Mouse (Mus musculus) kidney, embryonic 15.5 days (tissue): ENCODE measurements around the gene Clca3b. TPM values are rescaled to one million over a fixed set of nuclear protein-coding genes. Genes with fewer than 3 reads are reported as not detected.
A peak's percentile ranks its signal among the peaks of the same experiment; 100 is the strongest.
"Not testable (repeated sequence)": the region's sequence is repeated elsewhere in the genome, so short reads cannot be mapped to it uniquely, and the experiment has no call there.

Source experiments
- ATAC-seq: fragments of 200-750 bp; cut with Nextera tagmentation; replicated peaks from 2 replicates; pipeline ENCODE4 v1.8.0; 2017; ENCODE audit warnings: moderate TSS enrichment; ENCODE audit not compliant: low FRiP score
- H3K27ac ChIP-seq: fragments of 300-500 bp; sonication (generic); 2 replicates; pipeline ENCODE4 v1.5.1; 2015; ENCODE audit warnings: mild to moderate bottlenecking, inconsistent platforms
- H3K27me3 ChIP-seq: fragments of 300-500 bp; sonication (generic); 2 replicates; pipeline ENCODE4 v1.6.1; 2015; ENCODE audit warnings: inconsistent platforms
- H3K36me3 ChIP-seq: fragments of 300-500 bp; sonication (generic); 2 replicates; pipeline ENCODE4 v1.6.1; 2015; ENCODE audit warnings: inconsistent platforms
- H3K4me1 ChIP-seq: fragments of 300-500 bp; sonication (generic); 2 replicates; pipeline ENCODE4 v1.6.1; 2015; ENCODE audit warnings: inconsistent platforms
- H3K4me2 ChIP-seq: fragments of 300-500 bp; sonication (generic); 2 replicates; pipeline ENCODE4 v1.6.1; 2015; ENCODE audit warnings: moderate library complexity, mild to moderate bottlenecking, inconsistent platforms
- H3K4me3 ChIP-seq: fragments of 300-500 bp; sonication (generic); replicated peaks from 2 replicates; pipeline ENCODE4 v1.5.1; 2015; ENCODE audit warnings: mild to moderate bottlenecking, inconsistent platforms
- H3K9ac ChIP-seq: fragments of 300-500 bp; sonication (generic); 2 replicates; pipeline ENCODE4 v1.6.1; 2015; ENCODE audit warnings: mild to moderate bottlenecking, inconsistent platforms
- H3K9me3 ChIP-seq: fragments of 300-500 bp; sonication (generic); replicated peaks from 2 replicates; pipeline ENCODE4 v1.6.1; 2016; ENCODE audit warnings: inconsistent platforms
- WGBS: fragments of 180-500 bp; shearing (Covaris S2); methylation state at CpG from one replicate; pipeline ENCODE4 v1.1.7; 2015; ENCODE audit warnings: mixed read lengths; 5-methylcytosine and 5-hydroxymethylcytosine counted together
- polyA plus RNA-seq: library from polyadenylated mRNA; unstranded; fragments of >200 nt; fragmentation: Nextera tagmentation; extraction: Ambion mirVana; gene quantifications from 2 replicates; pipeline ENCODE4 v1.2.1, GENCODE M21; 2015

Gene Clca3b
- polyA plus RNA-seq = 0.04 and 0.14 TPM in 2 replicates

DNA sequence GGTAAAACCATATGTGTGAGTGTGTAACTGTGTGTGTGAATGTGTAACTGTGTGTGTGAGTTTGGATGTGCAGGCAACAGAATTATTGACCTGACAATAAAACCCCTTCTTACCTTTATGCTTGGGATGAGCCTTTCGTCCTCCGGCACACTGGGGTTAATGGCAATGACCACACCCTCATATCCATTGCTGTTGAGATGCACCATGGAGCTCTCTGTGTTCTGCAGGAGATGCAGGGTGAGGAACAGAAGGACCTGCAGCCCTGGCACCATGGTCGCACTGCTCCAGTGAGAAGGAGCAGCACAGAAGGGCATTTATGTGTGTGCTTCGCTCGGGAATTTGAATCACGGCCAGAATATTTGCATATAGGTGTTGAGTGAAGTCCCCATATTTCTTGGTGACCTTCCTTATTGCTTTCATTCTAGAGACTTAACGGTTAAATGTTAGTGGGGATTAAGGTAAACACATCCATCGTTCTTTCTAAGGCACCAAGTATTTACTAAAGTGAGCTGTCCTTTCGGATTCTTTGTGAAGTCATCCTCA, at the start of gene Clca3b:
TSS of gene Clca3b (minus strand) at position 344 of the 543 bp plus-strand sequence.
- 83% methylated on average over 9 of the region's 9 CpGs for WGBS
- not testable (repeated sequence) for H3K4me1 ChIP-seq, H3K9me3 ChIP-seq, ATAC-seq, H3K27ac ChIP-seq, H3K4me2 ChIP-seq, H3K36me3 ChIP-seq, H3K9ac ChIP-seq, H3K4me3 ChIP-seq, H3K27me3 ChIP-seq

DNA sequence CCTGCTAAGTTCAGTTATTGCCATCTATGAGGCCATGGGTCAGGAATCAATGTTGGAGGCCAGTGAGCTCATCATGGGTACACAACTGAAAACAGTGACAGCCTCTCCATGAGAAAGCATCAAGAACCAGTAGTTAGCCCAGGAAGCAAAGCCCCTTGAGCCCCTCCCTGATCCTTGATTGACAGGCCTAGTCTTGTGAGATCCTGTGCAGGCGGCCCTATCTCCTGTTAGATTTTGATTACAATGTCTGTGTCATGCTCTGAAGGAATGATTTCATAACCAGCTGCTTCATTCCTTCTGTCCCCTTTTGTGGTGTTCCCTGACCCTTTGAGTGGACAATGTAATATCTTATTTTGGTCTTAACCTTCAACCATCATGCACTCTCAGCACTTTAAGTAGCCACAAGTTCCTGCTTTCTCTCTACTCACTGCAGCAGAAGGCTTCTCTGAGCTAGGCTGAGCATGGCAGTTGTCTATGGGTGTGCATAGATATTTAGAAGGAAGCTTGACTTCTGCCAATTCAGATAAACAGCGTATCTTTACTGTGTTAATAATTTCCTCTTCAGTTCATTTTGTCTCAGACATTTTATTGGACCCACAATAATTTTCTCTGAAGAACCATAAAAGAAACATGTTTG, 48.0 kb upstream of the Clca3b start:
- 88% methylated on average over 2 of the region's 2 CpGs for WGBS
- H3K9me3 ChIP-seq = no peaks in the 10 kb centered on the region
- H3K27ac ChIP-seq = no peak overlapping the region
- ATAC-seq = no peak
- H3K27me3 ChIP-seq = no peaks in the 10 kb centered on the region
- no peaks in the 10 kb centered on the region for H3K36me3 ChIP-seq
- no peaks in the 10 kb centered on the region for H3K4me1 ChIP-seq
- no peak overlapping the region for H3K4me3 ChIP-seq
- H3K9ac ChIP-seq = no peak overlapping the region
- no peak overlapping the region for H3K4me2 ChIP-seq

DNA sequence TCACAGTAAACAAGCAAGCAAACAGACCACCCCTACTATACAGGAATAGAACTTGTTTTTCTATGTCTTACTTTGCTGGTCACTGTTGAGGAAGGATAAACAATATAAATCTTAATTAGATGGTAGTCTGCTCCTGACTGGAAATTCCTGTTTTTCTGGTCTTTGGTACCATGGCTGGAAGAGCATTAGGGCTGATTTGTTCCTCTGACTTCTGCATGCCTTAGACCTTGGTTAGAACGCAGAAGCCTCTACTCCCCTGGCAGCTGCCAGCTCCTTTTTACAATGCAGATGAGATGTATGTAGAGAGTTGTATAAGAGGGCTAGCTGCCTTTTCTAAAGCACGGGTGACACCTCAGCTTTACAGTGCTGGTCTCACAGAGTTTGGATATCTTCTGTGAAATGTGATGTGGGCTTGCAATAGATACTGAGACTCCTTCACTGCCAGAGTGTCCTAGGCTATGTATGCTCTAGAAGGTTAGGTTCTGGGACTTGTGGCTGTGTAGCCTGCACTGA, 41.1 kb upstream of the Clca3b start:
- H3K9me3 ChIP-seq = no peaks in the 10 kb centered on the region
- peak; percentile 69; the same call in 1 of the 2 replicates for ATAC-seq
- no peaks in the 10 kb centered on the region for H3K27me3 ChIP-seq
- WGBS = 38% methylated on average over 2 of the region's 2 CpGs
- no peak overlapping the region for H3K4me2 ChIP-seq
- H3K9ac ChIP-seq = no peak overlapping the region
- H3K27ac ChIP-seq = no peak overlapping the region
- no peak overlapping the region for H3K4me3 ChIP-seq
- H3K4me1 ChIP-seq = no peaks in the 10 kb centered on the region
- H3K36me3 ChIP-seq = no peaks in the 10 kb centered on the region

DNA sequence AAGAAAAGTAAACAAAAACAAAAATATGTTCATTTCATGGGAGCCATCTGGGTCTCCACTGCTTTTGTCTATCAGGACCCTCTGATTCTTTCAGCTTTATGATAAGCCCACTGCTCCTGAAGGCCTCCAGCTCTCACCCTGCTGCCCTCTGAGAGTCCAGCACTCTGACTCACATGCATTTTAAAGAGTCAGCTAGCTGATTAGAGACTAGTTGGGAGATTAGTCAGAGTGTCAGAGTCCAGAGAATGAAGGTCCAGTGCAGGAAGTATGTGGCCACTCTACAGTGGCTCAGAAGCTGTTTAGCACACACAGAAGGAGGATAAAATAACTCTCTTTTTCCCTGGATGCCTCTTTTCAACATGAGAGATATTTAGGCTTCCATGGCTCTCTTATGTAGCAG, 37.8 kb upstream of the Clca3b start:
- H3K4me1 ChIP-seq = no peaks in the 10 kb centered on the region
- H3K36me3 ChIP-seq = no peaks in the 10 kb centered on the region
- no peak for ATAC-seq
- no peak overlapping the region for H3K9ac ChIP-seq
- H3K4me2 ChIP-seq = no peak overlapping the region
- no peaks in the 10 kb centered on the region for H3K27me3 ChIP-seq
- H3K4me3 ChIP-seq = no peak overlapping the region
- H3K9me3 ChIP-seq = no peaks in the 10 kb centered on the region
- no peak overlapping the region for H3K27ac ChIP-seq

DNA sequence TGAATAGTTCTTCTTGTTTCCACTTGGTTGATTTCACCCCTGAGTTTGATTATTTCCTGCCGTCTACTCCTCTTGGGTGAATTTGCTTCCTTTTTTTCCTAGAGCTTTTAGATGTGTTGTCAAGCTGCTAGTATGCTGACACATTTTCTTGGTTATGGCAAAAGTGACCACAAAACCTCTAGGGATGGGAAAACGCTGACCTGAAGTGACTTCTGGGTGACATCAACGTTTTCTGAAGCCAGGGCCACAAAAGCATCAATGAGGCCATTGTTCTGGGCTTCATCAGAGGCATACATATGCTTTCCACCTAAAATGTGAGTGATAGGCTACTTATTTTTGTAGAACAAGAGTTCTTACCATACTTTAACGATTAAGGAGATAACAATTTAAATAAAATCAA, 22.9 kb upstream of the Clca3b start:
- H3K9me3 ChIP-seq, H3K4me3 ChIP-seq, H3K27me3 ChIP-seq, H3K27ac ChIP-seq, H3K36me3 ChIP-seq, H3K4me1 ChIP-seq, H3K9ac ChIP-seq, H3K4me2 ChIP-seq, ATAC-seq: not testable (repeated sequence)
- 64% methylated on average over 4 of the region's 4 CpGs for WGBS

DNA sequence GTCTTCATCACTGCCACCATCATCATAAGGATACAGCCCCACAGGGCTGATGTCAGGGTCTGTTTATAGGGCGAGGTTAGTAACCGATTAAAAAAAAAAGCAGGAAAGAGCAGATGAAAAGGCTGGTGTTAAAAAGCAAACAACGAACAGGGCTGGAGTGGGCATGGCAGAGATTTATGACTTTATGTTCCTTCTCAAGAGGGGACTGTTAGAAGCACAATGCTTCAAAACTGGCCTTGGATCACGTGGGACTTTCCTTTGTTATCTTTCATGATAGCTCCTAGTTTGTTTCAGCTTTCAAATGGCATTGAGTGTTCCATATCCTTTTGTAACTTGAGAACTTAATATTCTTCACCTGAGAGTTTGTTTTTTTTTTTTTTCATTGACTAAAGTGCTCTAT, 427 bp upstream of the Clca3b start:
- no peaks in the 10 kb centered on the region for H3K4me1 ChIP-seq
- WGBS = 20% methylated on average over 4 of the region's 4 CpGs
- no peaks in the 10 kb centered on the region for H3K27me3 ChIP-seq
- H3K4me2 ChIP-seq = no peak overlapping the region
- ATAC-seq = no peak
- no peaks in the 10 kb centered on the region for H3K36me3 ChIP-seq
- H3K9ac ChIP-seq = no peak overlapping the region
- no peak overlapping the region for H3K4me3 ChIP-seq
- no peak overlapping the region for H3K27ac ChIP-seq
- no peaks in the 10 kb centered on the region; the same call in 1 of the 2 replicates for H3K9me3 ChIP-seq

DNA sequence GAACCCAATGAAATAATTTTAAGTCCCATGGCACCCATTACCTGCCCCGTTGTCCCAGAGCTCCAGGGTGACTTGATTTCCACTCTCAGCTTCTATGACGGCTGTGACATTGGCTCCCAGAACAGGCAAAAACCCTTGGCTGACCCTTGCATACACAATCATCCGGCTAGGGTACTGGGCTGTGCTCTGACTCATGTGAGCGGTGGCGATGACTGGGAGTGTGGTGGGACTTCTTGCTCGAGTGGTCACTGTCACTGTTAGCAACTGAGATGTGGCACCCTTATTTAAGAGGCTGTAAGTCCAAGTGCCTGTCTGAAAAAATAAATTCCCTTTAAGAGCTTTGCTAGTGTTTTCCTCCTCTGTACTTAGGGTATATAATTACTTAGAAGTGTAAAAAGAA, 21.9 kb downstream of the Clca3b start:
- peak; percentile 78; the same call in 1 of the 2 replicates for ATAC-seq
- H3K27me3 ChIP-seq = no peaks in the 10 kb centered on the region
- no peak overlapping the region for H3K4me3 ChIP-seq
- WGBS = 50% methylated on average over 6 of the region's 6 CpGs
- H3K9me3 ChIP-seq = no peaks in the 10 kb centered on the region
- H3K4me1 ChIP-seq = no peaks in the 10 kb centered on the region
- H3K27ac ChIP-seq = no peak overlapping the region
- H3K36me3 ChIP-seq = no peaks in the 10 kb centered on the region
- H3K4me2 ChIP-seq = no peak overlapping the region
- no peak overlapping the region for H3K9ac ChIP-seq

DNA sequence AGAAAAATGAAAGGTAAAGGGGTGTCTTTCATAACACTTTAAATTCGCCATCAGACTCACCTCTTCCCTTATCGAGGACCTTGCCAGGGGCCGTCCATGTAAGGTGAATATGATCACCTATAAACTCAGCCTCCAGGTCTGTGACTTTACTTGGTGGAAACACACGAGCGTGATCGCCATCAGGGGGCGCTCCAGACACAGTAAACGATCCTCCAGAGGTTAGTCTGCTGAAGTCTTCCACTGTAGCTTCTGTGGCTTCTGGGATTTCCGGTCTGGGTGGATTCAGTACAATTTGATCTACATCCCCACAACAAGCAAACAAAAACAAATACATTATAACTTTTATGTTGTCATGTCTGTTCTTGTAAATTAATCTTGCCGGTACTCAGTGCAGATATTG, 24.0 kb downstream of the Clca3b start:
- Histone ChIP-seq H3K4me1 (no peaks in the 10 kb centered on the region), H3K9ac (no peak overlapping the region), H3K27me3 (no peaks in the 10 kb centered on the region), H3K36me3 (no peaks in the 10 kb centered on the region), H3K4me3 (no peak overlapping the region), H3K9me3 (no peaks in the 10 kb centered on the region), H3K27ac (no peak overlapping the region), H3K4me2 (no peak overlapping the region)
- peak; percentile 80; the same call in 1 of the 2 replicates for ATAC-seq
- WGBS = 14% methylated on average over 10 of the region's 10 CpGs

DNA sequence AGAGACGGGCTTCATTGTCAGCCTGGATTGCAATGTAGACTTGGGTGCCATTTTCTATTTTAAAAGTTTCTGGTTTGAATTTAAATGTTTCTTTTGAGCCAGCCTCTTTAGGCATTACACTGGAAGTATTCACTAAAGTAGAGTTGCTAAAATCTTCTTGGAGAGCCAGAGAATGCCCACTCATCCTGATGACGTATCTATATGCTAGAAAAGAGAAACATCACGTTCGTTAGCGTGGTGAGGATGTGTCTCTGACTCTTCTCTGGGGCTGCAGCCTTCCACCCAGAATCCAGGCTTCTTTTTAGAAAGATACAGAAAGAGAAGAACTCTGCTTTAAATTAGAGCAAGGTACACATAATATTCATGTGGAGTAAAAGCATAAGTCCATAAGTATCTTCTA, 25.8 kb downstream of the Clca3b start:
- H3K27me3 ChIP-seq = no peaks in the 10 kb centered on the region
- H3K4me1 ChIP-seq = no peaks in the 10 kb centered on the region
- H3K9me3 ChIP-seq = no peaks in the 10 kb centered on the region
- ATAC-seq = no peak
- no peak overlapping the region for H3K4me3 ChIP-seq
- H3K9ac ChIP-seq = no peak overlapping the region
- H3K36me3 ChIP-seq = no peaks in the 10 kb centered on the region
- H3K4me2 ChIP-seq = no peak overlapping the region
- no peak overlapping the region for H3K27ac ChIP-seq
- 82% methylated on average over 5 of the region's 5 CpGs for WGBS

DNA sequence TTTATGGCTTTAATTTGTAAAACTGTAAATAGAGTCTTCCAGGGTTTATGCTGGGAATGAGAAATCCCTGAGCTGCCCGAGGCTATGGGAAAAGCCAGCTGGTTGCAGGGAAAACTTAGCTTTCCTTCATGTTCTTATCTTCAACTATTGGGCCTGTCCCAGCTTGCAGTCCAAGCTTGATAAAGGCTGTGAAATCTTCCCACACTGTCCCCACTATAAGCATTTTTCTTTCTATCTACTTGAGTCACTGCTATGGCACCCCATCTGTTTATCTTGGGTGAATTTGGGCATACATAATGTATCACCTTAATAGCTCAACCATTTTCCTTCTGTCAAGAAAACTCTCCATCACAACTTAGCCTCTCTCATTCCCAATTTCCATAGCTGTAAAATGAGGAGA, 28.5 kb downstream of the Clca3b start:
- H3K9ac ChIP-seq = no peak overlapping the region
- H3K27me3 ChIP-seq = no peaks in the 10 kb centered on the region
- H3K4me3 ChIP-seq = no peak overlapping the region
- no peak overlapping the region for H3K27ac ChIP-seq
- no peak for ATAC-seq
- no peaks in the 10 kb centered on the region for H3K36me3 ChIP-seq
- H3K9me3 ChIP-seq = no peaks in the 10 kb centered on the region
- H3K4me1 ChIP-seq = no peaks in the 10 kb centered on the region
- H3K4me2 ChIP-seq = no peak overlapping the region
- 58% methylated on average over 1 of the region's 1 CpGs for whole genome bisulfite sequencing

DNA sequence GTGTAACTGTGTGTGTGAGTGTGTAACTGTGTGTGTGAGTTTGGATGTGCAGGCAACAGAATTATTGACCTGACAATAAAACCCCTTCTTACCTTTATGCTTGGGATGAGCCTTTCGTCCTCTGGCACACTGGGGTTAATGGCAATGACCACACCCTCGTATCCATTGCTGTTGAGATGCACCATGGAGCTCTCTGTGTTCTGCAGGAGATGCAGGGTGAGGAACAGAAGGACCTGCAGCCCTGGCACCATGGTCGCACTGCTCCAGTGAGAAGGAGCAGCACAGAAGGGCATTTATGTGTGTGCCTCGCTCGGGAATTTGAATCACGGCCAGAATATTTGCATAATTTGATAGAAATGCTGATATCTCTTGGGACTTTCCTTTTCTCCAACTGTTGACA, 29.9 kb downstream of the Clca3b start, which contains the start of gene Clca3a2:
TSS of gene Clca3a2 (minus strand) at position 276 of the 400 bp plus-strand sequence.
- not testable (repeated sequence) for H3K4me3 ChIP-seq, H3K4me2 ChIP-seq, H3K36me3 ChIP-seq, ATAC-seq, H3K4me1 ChIP-seq, H3K27ac ChIP-seq, H3K9me3 ChIP-seq, H3K9ac ChIP-seq, H3K27me3 ChIP-seq
- WGBS = 66% methylated on average over 6 of the region's 6 CpGs

DNA sequence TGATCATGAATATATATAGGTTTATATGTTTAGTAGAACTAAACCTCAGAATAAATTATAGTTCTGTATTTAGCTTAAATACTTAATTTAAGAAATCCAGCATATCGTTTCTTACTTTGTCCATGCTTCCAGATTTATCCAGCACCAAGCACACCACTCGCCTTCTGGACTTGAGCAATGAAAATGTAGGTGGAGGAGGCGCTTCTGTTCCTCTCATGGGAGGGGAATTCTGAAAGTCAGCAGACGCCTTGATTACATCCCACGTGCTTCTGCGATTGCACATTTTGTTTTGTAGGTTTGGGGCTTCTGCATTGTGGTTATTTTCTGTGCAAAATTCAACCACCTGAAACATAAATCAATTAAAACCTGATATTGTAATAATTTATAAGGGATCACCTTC, 35.8 kb downstream of the Clca3b start:
- not testable (repeated sequence) for H3K4me2 ChIP-seq, H3K4me3 ChIP-seq, H3K4me1 ChIP-seq, H3K27ac ChIP-seq, H3K36me3 ChIP-seq, H3K27me3 ChIP-seq, H3K9ac ChIP-seq, ATAC-seq, H3K9me3 ChIP-seq
- 87% methylated on average over 6 of the region's 6 CpGs for WGBS

DNA sequence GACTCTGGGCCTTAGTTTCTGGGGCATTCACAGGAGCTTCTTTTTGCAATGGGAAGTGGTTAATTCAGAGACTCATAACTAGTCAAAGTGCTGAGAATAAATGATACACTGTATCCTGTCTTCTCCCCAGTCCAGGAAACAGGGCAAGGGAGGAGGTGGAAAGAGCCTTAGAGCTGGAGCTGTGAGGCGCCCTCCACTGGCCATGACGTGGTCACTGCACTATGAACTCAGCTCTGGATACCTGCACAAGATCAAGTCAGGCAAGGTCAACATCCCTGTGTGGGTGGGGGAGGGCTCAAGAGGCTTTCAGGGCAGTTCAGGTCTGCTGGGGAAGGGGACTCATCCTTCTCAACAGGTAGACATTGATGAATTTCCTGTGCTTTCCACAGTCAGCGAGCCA, 37.3 kb downstream of the Clca3b start:
- H3K4me3 ChIP-seq = no peak overlapping the region
- no peak overlapping the region for H3K4me2 ChIP-seq
- no peaks in the 10 kb centered on the region for H3K36me3 ChIP-seq
- ATAC-seq = no peak
- no peak overlapping the region for H3K27ac ChIP-seq
- no peaks in the 10 kb centered on the region for H3K27me3 ChIP-seq
- H3K4me1 ChIP-seq = no peaks in the 10 kb centered on the region
- no peaks in the 10 kb centered on the region for H3K9me3 ChIP-seq
- H3K9ac ChIP-seq = no peak overlapping the region
- 40% methylated on average over 3 of the region's 3 CpGs for WGBS
